ENCODE assay signal across 10 mouse cellular contexts in genomic region chr2:29030048-29030734, GRCm38 (mm10). TPM values are rescaled to one million over a fixed set of nuclear protein-coding genes. Genes with fewer than 3 reads are reported as not detected.
A peak's percentile ranks its signal among the peaks of the same experiment; 100 is the strongest.
DNase-seq lines count a peak whose midpoint lies in the region; ATAC-seq and TF ChIP-seq lines count a peak whose summit lies in the region.
"Had no signal": no experiment of that assay in that cellular context is flagged by ENCODE, and none has a peak within 500 bp of the region (broad histone marks: within the 10 kb centered on the region; RNA-seq: fewer than 3 reads in every experiment).

No protein-coding gene starts in this region.

- DNase-seq in cerebellum, postnatal 14 days: peak; percentile 12 to 35
- no peak for DNase-seq in cerebellum, postnatal 36 days
- peak; percentile 18 for DNase-seq in liver, postnatal 0 days
- no peak for DNase-seq in liver
- DNase-seq in brain, embryonic 18.5 days (ENCODE audit: low read depth, low spot score): peak; percentile 36
- DNase-seq in kidney, postnatal 36 days: peak; percentile 23 to 46
- no peak for DNase-seq in layer of hippocampus, postnatal 10 days (ENCODE audit: low spot score in 2 of 2)
- DNase-seq in thymus, postnatal 25 days: no peak

- H3K4me1 ChIP-seq in liver, postnatal 0 days (ENCODE audit: insufficient read depth): peaks cover 8% of the 10 kb centered on the region

- no peak overlapping the region for H3K4me3 ChIP-seq in liver, postnatal 0 days (ENCODE audit: low read depth, low read length)

- no peak overlapping the region for H3K27ac ChIP-seq in liver, postnatal 0 days (ENCODE audit: low read depth)
- H3K27ac ChIP-seq: macrophage had no signal

- H3K27me3 ChIP-seq in liver, postnatal 0 days (ENCODE audit: insufficient read depth, low read length): no peaks in the 10 kb centered on the region

- ATAC-seq in liver, postnatal 0 days: no peak

- no peak for TF ChIP-seq EP300 in liver, postnatal 0 days (IDR thresholded peaks at IDR 0.05; ENCODE audit: low read depth)

- H3K9me3 ChIP-seq in liver, postnatal 0 days (ENCODE audit: low read length): no peaks in the 10 kb centered on the region

- no peak for TF ChIP-seq CTCF in liver, postnatal 0 days (IDR thresholded peaks at IDR 0.05; ENCODE audit: low read depth)

- H3K36me3 ChIP-seq in liver, postnatal 0 days (replicated peaks; ENCODE audit: insufficient read depth, low read length): no peaks in the 10 kb centered on the region

- H3K4me2 ChIP-seq in liver, postnatal 0 days (ENCODE audit: low read depth, low read length): no peak overlapping the region

- WGBS in liver, postnatal 0 days (ENCODE audit: insufficient replicate concordance): 42% methylated on average over 20 of the region's 20 CpGs

- no peak overlapping the region for H3K9ac ChIP-seq in liver, postnatal 0 days (replicated peaks)

RNA-seq across cellular contexts. Expression of gene Cfap77, which starts 24.7 kb away (rescaled TPM):
- 0.06 TPM in 1 of 2 replicates, not detected in the other for polyA plus RNA-seq in liver, postnatal 0 days (2015; fragmentation: Nextera tagmentation; extraction: Ambion mirVana)
- total RNA-seq in layer of hippocampus, postnatal 10 days (2021): 1 to 10 TPM in 1 of 2 experiments, under 1 TPM in 1; 0.64 to 1.2 TPM
- total RNA-seq: hematopoietic stem cell, adult 5-6 weeks had no signal
- polyA plus RNA-seq: macrophage had no signal

RNA-seq across cellular contexts. Expression of gene Ttf1, which starts 29.9 kb away (rescaled TPM):
- polyA plus RNA-seq in liver, postnatal 0 days (2015; fragmentation: Nextera tagmentation; extraction: Ambion mirVana): 3.0 and 3.1 TPM in 2 replicates
- total RNA-seq in layer of hippocampus, postnatal 10 days (2021): 10 to 100 TPM; 10.5 to 12.0 TPM

Comparison
In these comparisons a context has a peak if more than half of its experiments do, and no peak if none do; other contexts are left out.
1. DNase-seq: peak in cerebellum, postnatal 14 days (2 of 2), liver, postnatal 0 days (single experiment), brain, embryonic 18.5 days (single experiment) and kidney, postnatal 36 days (2 of 2); none in cerebellum, postnatal 36 days (0 of 2), liver (single experiment), layer of hippocampus, postnatal 10 days (0 of 2) and thymus, postnatal 25 days (single experiment).